Mouse (Mus musculus): ENCODE measurements around the gene Tnfaip3.

The Tnfaip3 gene

DNA sequence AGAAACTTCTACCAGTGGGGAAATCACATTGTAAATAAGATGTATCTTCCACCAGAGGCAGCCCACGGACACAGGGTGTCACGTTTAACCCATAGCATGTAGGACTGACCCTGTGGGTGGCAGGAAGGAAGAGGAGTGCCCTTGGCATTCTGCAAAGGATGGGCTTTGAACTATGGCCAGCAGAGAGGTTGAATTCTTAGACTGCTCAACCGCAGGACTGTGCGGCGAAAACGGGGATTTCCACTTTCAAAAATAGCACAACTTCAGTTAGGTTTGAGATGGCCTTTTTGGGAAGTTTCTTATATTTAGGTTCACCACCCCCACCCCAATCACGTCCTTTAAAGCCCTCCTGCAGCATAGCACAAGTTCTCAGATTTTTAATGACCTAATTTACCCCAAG lies 50.6 kb downstream of the Tnfaip3 start:
- no peak for DNase-seq (ENCODE audit: low spot score)

DNA sequence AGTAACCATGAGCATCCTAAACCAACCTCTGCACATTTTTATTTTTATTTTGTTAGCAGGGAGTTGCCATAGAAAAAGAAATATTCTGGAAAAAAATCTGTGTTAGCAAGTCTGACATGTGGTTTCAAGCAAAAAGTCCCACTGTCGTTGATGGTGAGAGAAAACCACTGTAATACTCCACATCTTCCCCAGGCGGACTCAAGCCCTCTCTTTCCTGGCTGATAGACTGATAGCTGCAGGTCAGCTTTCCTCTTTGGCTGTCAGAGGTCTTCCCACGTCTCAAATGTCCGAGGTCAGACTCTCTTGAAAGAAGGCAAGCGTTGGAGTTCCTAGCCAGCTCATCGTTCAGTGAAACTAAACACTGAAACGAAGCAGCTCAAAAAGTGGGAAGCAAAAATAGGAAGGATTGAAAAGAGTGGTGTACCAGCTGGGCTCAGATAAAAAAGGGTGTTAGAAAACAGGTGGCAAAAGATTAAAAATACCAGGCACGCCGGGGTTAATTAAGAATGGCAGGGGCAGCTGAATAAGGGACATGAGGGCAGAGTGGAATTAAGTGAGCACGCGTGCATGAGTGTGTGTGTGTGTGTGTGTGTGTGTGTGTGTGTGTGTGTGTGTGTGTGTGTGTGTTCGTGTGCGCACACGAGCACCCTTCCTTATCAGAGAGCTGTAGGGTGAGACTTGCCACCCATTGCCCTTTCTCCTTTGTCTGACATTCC lies 55.5 kb downstream of the Tnfaip3 start:
- no peak for DNase-seq (ENCODE audit: low spot score)

DNA sequence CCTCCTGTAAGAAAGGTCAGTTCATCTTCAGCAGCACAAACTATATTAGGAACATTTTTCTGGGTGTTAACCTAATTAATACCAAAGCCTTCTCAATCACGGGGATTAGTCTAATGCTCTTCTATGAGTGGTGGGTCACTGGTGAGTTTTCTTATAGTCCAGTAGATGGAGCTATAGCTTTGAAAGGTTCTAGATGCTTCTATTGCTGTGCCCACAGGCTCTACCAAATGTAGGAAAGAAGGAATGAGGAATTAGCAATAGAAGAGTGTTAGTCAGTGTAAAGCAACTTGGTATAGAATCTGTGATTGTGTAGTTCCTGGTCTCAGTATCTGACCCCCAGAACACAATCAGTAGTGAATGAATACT lies 61.8 kb downstream of the Tnfaip3 start:
- peak; percentile 16 for DNase-seq (ENCODE audit: low spot score)

DNA sequence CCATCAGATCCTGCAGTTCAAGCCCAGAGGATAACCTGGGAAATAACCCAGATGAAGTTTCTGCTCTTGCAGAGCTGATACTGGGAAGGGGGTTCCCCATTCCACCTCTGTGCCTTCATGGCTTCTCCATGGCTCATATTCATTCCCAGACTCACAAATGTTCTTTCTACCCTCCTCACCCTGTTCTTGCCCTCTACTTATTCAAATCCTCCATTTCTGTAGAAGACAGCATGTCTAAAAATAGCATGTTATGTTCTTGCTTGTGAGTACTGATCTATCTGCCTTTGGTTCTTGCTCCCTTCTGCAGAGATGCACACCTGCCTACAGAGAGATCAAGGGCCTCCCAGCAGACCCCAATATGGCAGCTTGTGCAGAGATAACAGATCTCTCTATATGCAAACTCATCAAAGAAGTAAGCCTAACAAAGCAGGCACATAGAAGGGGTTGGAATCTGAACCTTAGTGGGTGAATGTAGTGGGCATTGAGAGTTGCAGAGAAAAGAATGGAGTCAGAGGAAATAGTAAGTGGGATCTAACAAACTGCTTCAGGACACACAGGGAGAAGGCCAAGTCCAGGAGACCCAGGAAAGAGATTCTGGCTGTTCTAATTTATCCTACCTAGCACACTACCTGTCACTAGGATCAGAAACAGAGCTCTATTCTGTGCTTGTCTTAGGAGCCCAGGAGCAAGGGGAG lies 62.3 kb downstream of the Tnfaip3 start:
- DNase-seq (ENCODE audit: low spot score), result no peak

Measured in MN1 (cell line).